Mouse (Mus musculus) CD8-positive naive resting alpha-beta T cell, adult 57 days (primary cell): Measurements from ENCODE around the gene App. TPM values are rescaled to one million over a fixed set of nuclear protein-coding genes. Genes with fewer than 3 reads are reported as not detected.

Experiments
- total RNA-seq: library from RNA; stranded (reverse); gene quantifications from one replicate; pipeline ENCODE4 v1.2.4, GENCODE M21; 2023

App gene
- 6.5 TPM for total RNA-seq

GRCm38 (mm10) chr16:85173373-85174081 lies at the start of gene App:
TSS of gene App (minus strand) at chr16:85173766.

